Mouse (Mus musculus) bone marrow macrophage, adult 2 months (primary cell): ENCODE measurements at regions not wholly inside any gene's neighbourhood (a gene's known extent, or its start where the extent isn't known, plus 50 kb on each side); places are given as distances from the start of the nearest gene placed in this dataset.
"Not testable (repeated sequence)": the region's sequence is repeated elsewhere in the genome, so short reads cannot be mapped to it uniquely, and the experiment has no call there.

ENCODE experiments used
- H3K27ac ChIP-seq: 2 replicates; pipeline ENCODE4 v1.5.1; 2012; ENCODE audit warnings: low read depth, low read length; ENCODE audit not compliant: insufficient read depth
- H3K4me1 ChIP-seq: 2 replicates; pipeline ENCODE4 v1.6.1; 2012; ENCODE audit warnings: low read length; ENCODE audit not compliant: control insufficient read depth, insufficient read depth
- H3K4me3 ChIP-seq: 2 replicates; pipeline ENCODE4 v1.5.1; 2012; ENCODE audit warnings: mild to moderate bottlenecking, low read length, moderate library complexity; ENCODE audit not compliant: insufficient read depth
- CTCF ChIP-seq: IDR thresholded peaks from 2 replicates; pipeline ENCODE4 v1.5.1; 2012; ENCODE audit warnings: low read depth, mild to moderate bottlenecking, low read length, moderate library complexity
- POLR2A ChIP-seq: IDR thresholded peaks from 2 replicates; pipeline ENCODE4 v1.6.1; 2012; ENCODE audit warnings: mild to moderate bottlenecking, low read depth, low read length, borderline replicate concordance

GRCm38 (mm10) chr11:41090391-41090900 lies 335.3 kb upstream of the Ccng1 start:
- H3K4me1 ChIP-seq, H3K27ac ChIP-seq, H3K4me3 ChIP-seq: not testable (repeated sequence)

GRCm38 (mm10) chr11:41063570-41063969 lies 308.5 kb upstream of the Ccng1 start:
- Histone ChIP-seq H3K4me1 (no peaks in the 10 kb centered on the region), H3K27ac (no peak overlapping the region), H3K4me3 (no peak overlapping the region)
- TF ChIP-seq POLR2A, result no peak
- TF ChIP-seq CTCF, result no peak

GRCm38 (mm10) chr11:41057796-41058195 lies 302.7 kb upstream of the Ccng1 start:
- Histone ChIP-seq H3K27ac (no peak overlapping the region), H3K4me3 (no peak overlapping the region), H3K4me1 (no peaks in the 10 kb centered on the region)
- TF ChIP-seq CTCF, result no peak
- no peak for TF ChIP-seq POLR2A

GRCm38 (mm10) chr11:41030018-41030417 lies 274.9 kb upstream of the Ccng1 start:
- H3K4me3 ChIP-seq, result no peak overlapping the region
- no peak overlapping the region for H3K27ac ChIP-seq
- TF ChIP-seq CTCF, result no peak
- no peak for TF ChIP-seq POLR2A
- no peaks in the 10 kb centered on the region for H3K4me1 ChIP-seq

GRCm38 (mm10) chr11:41010096-41010495 lies 255.0 kb upstream of the Ccng1 start:
- Histone ChIP-seq H3K27ac (no peak overlapping the region), H3K4me3 (no peak overlapping the region), H3K4me1 (no peaks in the 10 kb centered on the region)
- TF ChIP-seq POLR2A, result no peak
- no peak for TF ChIP-seq CTCF

GRCm38 (mm10) chr11:40972806-40973205 lies 217.7 kb upstream of the Ccng1 start:
- Histone ChIP-seq H3K4me1 (no peaks in the 10 kb centered on the region), H3K27ac (no peak overlapping the region)
- TF ChIP-seq CTCF (no peak), POLR2A (no peak)

GRCm38 (mm10) chr11:40927168-40927567 lies 172.1 kb upstream of the Ccng1 start:
- H3K4me1 ChIP-seq, result no peaks in the 10 kb centered on the region
- H3K27ac ChIP-seq, result no peak overlapping the region
- peak overlapping the region; percentile 31 for H3K4me3 ChIP-seq
- TF ChIP-seq CTCF, result peak; percentile 52
- no peak for TF ChIP-seq POLR2A

More at GRCm38 (mm10) chr11:40972806-40973205, 217.7 kb upstream of the Ccng1 start:
- no peak overlapping the region for H3K4me3 ChIP-seq

GRCm38 (mm10) chr11:40891485-40891884 lies 136.4 kb upstream of the Ccng1 start:
- no peak overlapping the region for H3K27ac ChIP-seq
- TF ChIP-seq POLR2A (no peak), CTCF (no peak)
- H3K4me1 ChIP-seq, result no peaks in the 10 kb centered on the region
- H3K4me3 ChIP-seq, result no peak overlapping the region

- Histone ChIP-seq H3K4me1 (no peaks in the 10 kb centered on the region), H3K27ac (no peak overlapping the region), H3K4me3 (no peak overlapping the region)
- TF ChIP-seq POLR2A (no peak), CTCF (no peak)
These were observed 129.4 kb upstream of the Ccng1 start for GRCm38 (mm10) chr11:40884509-40884908.

- Histone ChIP-seq H3K27ac (no peak overlapping the region), H3K4me1 (no peaks in the 10 kb centered on the region), H3K4me3 (no peak overlapping the region)
- TF ChIP-seq CTCF (no peak), POLR2A (no peak)
These were observed 124.5 kb upstream of the Ccng1 start for GRCm38 (mm10) chr11:40879589-40879988.

GRCm38 (mm10) chr11:40873002-40873401 lies 117.9 kb upstream of the Ccng1 start:
- TF ChIP-seq CTCF (no peak), POLR2A (no peak)
- Histone ChIP-seq H3K4me1 (no peaks in the 10 kb centered on the region), H3K4me3 (no peak overlapping the region), H3K27ac (no peak overlapping the region)
